Mouse (Mus musculus) cortical plate, adult 2 months (tissue): ENCODE measurements around the gene Fat2.

ENCODE experiments used
- CTCF ChIP-seq: fragments of 200-500 bp; IDR thresholded peaks from 2 replicates; pipeline ENCODE4 v1.5.1; 2011; ENCODE audit warnings: mild to moderate bottlenecking, control low read depth, low read length; ENCODE audit not compliant: insufficient read depth; ENCODE audit errors: extremely low read depth
- POLR2A ChIP-seq: fragments of 200-500 bp; IDR thresholded peaks from 2 replicates; pipeline ENCODE4 v1.6.1; 2011; ENCODE audit warnings: mild to moderate bottlenecking, low read length, control low read depth; ENCODE audit not compliant: insufficient read depth; ENCODE audit errors: extremely low read depth

- TF ChIP-seq CTCF (no peak), POLR2A (no peak)
These were observed 8.6 kb downstream of the Fat2 start for GRCm38 (mm10) chr11:55327558-55328409.
